ENCODE assay signal across 19 mouse cellular contexts in genomic region chr5:74847824-74848223, GRCm38 (mm10).
DNase-seq lines count a peak whose midpoint lies in the region; ATAC-seq and TF ChIP-seq lines count a peak whose summit lies in the region.
"Had no signal": no experiment of that assay in that cellular context is flagged by ENCODE, and none has a peak within 500 bp of the region (broad histone marks: within the 10 kb centered on the region; RNA-seq: fewer than 3 reads in every experiment).

No protein-coding gene starts in this region.

- TF ChIP-seq EP300 in liver, postnatal 0 days (IDR thresholded peaks at IDR 0.05; ENCODE audit: low read depth): no peak

- H3K27me3 ChIP-seq in liver, postnatal 0 days (ENCODE audit: insufficient read depth, low read length): no peaks in the 10 kb centered on the region
- no peaks in the 10 kb centered on the region for H3K27me3 ChIP-seq in intestine, embryonic 16.5 days (replicated peaks; ENCODE audit: control insufficient read depth, insufficient read depth, low read length)
- H3K27me3 ChIP-seq: hindbrain, embryonic 13.5 days; midbrain, embryonic 15.5 days; Patski had no signal

- no peaks in the 10 kb centered on the region for H3K36me3 ChIP-seq in liver, postnatal 0 days (replicated peaks; ENCODE audit: insufficient read depth, low read length)
- no peaks in the 10 kb centered on the region for H3K36me3 ChIP-seq in intestine, embryonic 16.5 days (ENCODE audit: control insufficient read depth, insufficient read depth, low read length)
- H3K36me3 ChIP-seq: hindbrain, embryonic 13.5 days; midbrain, embryonic 15.5 days had no signal

- H3K4me2 ChIP-seq in liver, postnatal 0 days (ENCODE audit: low read depth, low read length): no peak overlapping the region
- no peak overlapping the region for H3K4me2 ChIP-seq in intestine, embryonic 16.5 days (ENCODE audit: low read depth, low read length)
- H3K4me2 ChIP-seq: heart, embryonic 11.5 days; hindbrain, embryonic 13.5 days; liver, embryonic 11.5 days; midbrain, embryonic 15.5 days had no signal

- DNase-seq in liver, postnatal 0 days: no peak
- no peak for DNase-seq in liver
- DNase-seq in lung, postnatal 25 days (ENCODE audit: low spot score): peak; percentile 37
- peak; percentile 26 for DNase-seq in yolk sac, embryonic 10.5 days (ENCODE audit: low spot score)
- no peak for DNase-seq in adrenal gland, postnatal 14 days
- no peak for DNase-seq in heart, postnatal 25 days (ENCODE audit: low spot score)
- DNase-seq: adrenal gland, postnatal 10 days; cerebellum, postnatal 14 days; embryo, embryonic 11 days; gastrocnemius, adult 2 months; kidney, adult 11 months; right cerebral cortex, postnatal 14 days; spleen, adult 18-20 months had no signal

- peak; percentile 51; the same call in 1 of the 2 replicates for ATAC-seq in liver, postnatal 0 days
- ATAC-seq in intestine, embryonic 16.5 days: peak; percentile 71
- ATAC-seq: midbrain, embryonic 15.5 days; Patski had no signal

- intact Hi-C loops in heart, postnatal 25 days (cut with DNase I): no loop called here

- H3K9ac ChIP-seq in liver, postnatal 0 days (replicated peaks): no peak overlapping the region
- no peak overlapping the region for H3K9ac ChIP-seq in intestine, embryonic 16.5 days (ENCODE audit: low read depth, low read length)
- H3K9ac ChIP-seq: hindbrain, embryonic 13.5 days; midbrain, embryonic 15.5 days had no signal

- no peak for TF ChIP-seq CTCF in liver, postnatal 0 days (IDR thresholded peaks at IDR 0.05; ENCODE audit: low read depth)

- no peak overlapping the region for H3K4me3 ChIP-seq in liver, postnatal 0 days (ENCODE audit: low read depth, low read length)
- H3K4me3 ChIP-seq in intestine, embryonic 16.5 days (ENCODE audit: low read length): no peak overlapping the region
- H3K4me3 ChIP-seq: gastrocnemius, adult 2 months; hindbrain, embryonic 13.5 days; midbrain, embryonic 15.5 days had no signal

- no peaks in the 10 kb centered on the region for H3K4me1 ChIP-seq in liver, postnatal 0 days (ENCODE audit: insufficient read depth)
- 0 out of 2 replicates have a peak, but pooled peaks cover 9% of the 10 kb centered on the region for H3K4me1 ChIP-seq in intestine, embryonic 16.5 days (ENCODE audit: control insufficient read depth, insufficient read depth, low read length)
- H3K4me1 ChIP-seq: hindbrain, embryonic 13.5 days; midbrain, embryonic 15.5 days had no signal

- WGBS in liver, postnatal 0 days (ENCODE audit: insufficient replicate concordance): 41% methylated on average over 6 of the region's 6 CpGs
- WGBS in intestine, embryonic 16.5 days: 33% methylated on average over 6 of the region's 6 CpGs

- no peak overlapping the region for H3K27ac ChIP-seq in liver, postnatal 0 days (ENCODE audit: low read depth)
- peak overlapping the region; percentile 21; the same call in 1 of the 2 replicates for H3K27ac ChIP-seq in intestine, embryonic 16.5 days (ENCODE audit: low read length)
- H3K27ac ChIP-seq: gastrocnemius, adult 2 months; hindbrain, embryonic 13.5 days; midbrain, embryonic 15.5 days had no signal

- H3K9me3 ChIP-seq in liver, postnatal 0 days (ENCODE audit: low read length): no peaks in the 10 kb centered on the region
- H3K9me3 ChIP-seq in intestine, embryonic 16.5 days (ENCODE audit: control insufficient read depth, low read length): no peaks in the 10 kb centered on the region
- H3K9me3 ChIP-seq: hindbrain, embryonic 13.5 days; midbrain, embryonic 15.5 days had no signal

Comparison
In these comparisons a context has a peak if more than half of its experiments do, and no peak if none do; other contexts are left out.
1. DNase-seq: peak in lung, postnatal 25 days (single experiment) and yolk sac, embryonic 10.5 days (single experiment); none in liver, postnatal 0 days (single experiment), liver (single experiment), adrenal gland, postnatal 14 days (single experiment) and heart, postnatal 25 days (single experiment).